Mouse (Mus musculus) forebrain, embryonic 12.5 days (tissue): ENCODE measurements around the gene Ccdc91. TPM values are rescaled to one million over a fixed set of nuclear protein-coding genes. Genes with fewer than 3 reads are reported as not detected.

Experiments
- ATAC-seq: fragments of 200-750 bp; cut with Nextera tagmentation; 2 replicates; pipeline ENCODE4 v1.8.0; 2017; ENCODE audit warnings: moderate TSS enrichment; ENCODE audit not compliant: low FRiP score
- H3K27ac ChIP-seq: fragments of 300-500 bp; sonication (generic); 2 replicates; pipeline ENCODE4 v1.5.1; 2016; ENCODE audit warnings: mild to moderate bottlenecking
- H3K27me3 ChIP-seq: fragments of 300-500 bp; sonication (generic); 2 replicates; pipeline ENCODE4 v1.6.1; 2016; ENCODE audit warnings: mild to moderate bottlenecking
- H3K36me3 ChIP-seq: fragments of 300-500 bp; sonication (generic); replicated peaks from 2 replicates; pipeline ENCODE4 v1.6.1; 2016; ENCODE audit warnings: mild to moderate bottlenecking
- H3K4me1 ChIP-seq: fragments of 300-500 bp; sonication (generic); 2 replicates; pipeline ENCODE4 v1.6.1; 2016
- H3K4me2 ChIP-seq: fragments of 300-500 bp; sonication (generic); 2 replicates; pipeline ENCODE4 v1.6.1; 2016; ENCODE audit warnings: mild to moderate bottlenecking, moderate library complexity
- H3K4me3 ChIP-seq: fragments of 300-500 bp; sonication (generic); replicated peaks from 2 replicates; pipeline ENCODE4 v1.5.1; 2016; ENCODE audit warnings: mild to moderate bottlenecking
- H3K9ac ChIP-seq: fragments of 300-500 bp; sonication (generic); 2 replicates; pipeline ENCODE4 v1.6.1; 2016; ENCODE audit warnings: mild to moderate bottlenecking
- H3K9me3 ChIP-seq: fragments of 300-500 bp; sonication (generic); 2 replicates; pipeline ENCODE4 v1.6.1; 2016
- WGBS: fragments of 180-500 bp; shearing (Covaris S2); methylation state at CpG from one replicate; pipeline ENCODE4 v1.1.7; 2016; 5-methylcytosine and 5-hydroxymethylcytosine counted together
- polyA plus RNA-seq: library from polyadenylated mRNA; unstranded; fragments of >200 nt; fragmentation: Nextera tagmentation; extraction: Ambion mirVana; gene quantifications from 2 replicates; pipeline ENCODE4 v1.2.1, GENCODE M21; 2016

Ccdc91 gene
- polyA plus RNA-seq, 1 experiment from 2014 or later, result 31.6 TPM

DNA sequence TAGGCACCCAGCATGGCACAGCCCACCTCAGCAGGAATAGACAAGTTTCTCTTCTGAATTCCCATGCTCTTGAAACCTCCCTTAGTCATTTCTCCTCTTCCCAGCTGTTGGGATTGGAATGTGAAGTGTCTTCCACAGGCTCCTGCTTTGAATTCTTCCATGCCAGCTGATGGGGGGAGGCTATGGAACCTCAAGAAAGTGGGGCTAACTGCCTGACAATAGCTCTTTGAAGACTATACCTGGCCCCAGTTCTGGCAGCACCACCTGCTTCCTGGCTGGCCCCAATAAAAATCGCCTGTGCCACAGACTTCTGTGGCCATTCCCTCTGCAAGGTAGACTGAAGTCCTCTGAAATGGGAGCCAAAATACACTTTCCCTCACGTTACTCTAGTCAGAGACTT lies 187.0 kb downstream of the Ccdc91 start:
- WGBS, result 66% methylated on average over 2 of the region's 2 CpGs
- Histone ChIP-seq H3K27me3 (no peaks in the 10 kb centered on the region), H3K27ac (no peak overlapping the region), H3K36me3 (no peaks in the 10 kb centered on the region), H3K4me2 (no peak overlapping the region), H3K9ac (no peak overlapping the region), H3K4me3 (no peak overlapping the region), H3K4me1 (no peaks in the 10 kb centered on the region), H3K9me3 (no peaks in the 10 kb centered on the region)
- no peak for ATAC-seq

DNA sequence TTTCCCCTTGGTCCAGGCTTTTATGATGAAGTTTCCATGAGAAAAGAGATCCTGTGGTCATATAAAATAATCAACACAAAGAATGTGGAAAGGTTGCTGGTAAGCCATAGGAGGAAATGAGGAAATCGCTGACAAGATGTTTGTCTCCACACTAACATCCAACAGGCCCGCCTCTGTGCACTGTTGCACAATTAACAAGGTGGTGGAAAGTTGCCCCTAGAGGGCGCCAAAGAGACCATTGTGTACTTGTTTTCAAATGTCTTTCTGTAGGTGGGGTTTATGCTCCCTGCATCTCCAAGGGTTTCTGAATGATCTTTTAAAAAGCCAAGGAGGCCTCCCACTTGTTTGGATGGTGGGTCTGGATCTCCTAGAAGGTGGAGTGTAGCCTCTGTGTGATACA lies 188.7 kb downstream of the Ccdc91 start:
- Histone ChIP-seq H3K4me1 (no peaks in the 10 kb centered on the region), H3K9ac (no peak overlapping the region), H3K36me3 (no peaks in the 10 kb centered on the region), H3K4me2 (no peak overlapping the region), H3K27me3 (no peaks in the 10 kb centered on the region), H3K27ac (no peak overlapping the region), H3K9me3 (no peaks in the 10 kb centered on the region), H3K4me3 (no peak overlapping the region)
- 56% methylated on average over 3 of the region's 3 CpGs for WGBS
- no peak for ATAC-seq

DNA sequence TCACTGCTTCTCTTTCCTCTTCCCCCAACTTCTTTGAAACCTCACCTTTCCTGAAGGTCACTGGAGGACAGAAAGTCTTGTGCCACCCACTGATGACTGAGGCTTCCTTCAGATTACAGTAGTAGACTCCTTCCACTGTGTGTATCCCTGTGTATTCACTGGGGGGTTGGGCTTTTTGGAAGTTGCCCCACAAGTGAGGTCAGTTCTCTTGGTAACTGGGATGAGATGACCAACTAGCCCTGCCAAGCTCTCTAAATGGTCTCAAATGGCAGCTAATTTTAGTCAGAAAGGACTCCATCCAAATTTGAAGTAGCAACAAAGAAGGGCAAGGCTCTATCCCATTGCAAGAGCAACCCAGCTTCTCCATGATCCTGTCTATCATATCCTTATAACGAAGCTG lies 195.7 kb downstream of the Ccdc91 start:
- ATAC-seq, result no peak
- no peak overlapping the region for H3K4me3 ChIP-seq
- H3K27me3 ChIP-seq, result no peaks in the 10 kb centered on the region
- no peaks in the 10 kb centered on the region for H3K4me1 ChIP-seq
- no peak overlapping the region for H3K27ac ChIP-seq
- no peaks in the 10 kb centered on the region for H3K9me3 ChIP-seq
- H3K4me2 ChIP-seq, result no peak overlapping the region
- WGBS, result 93% methylated on average over 1 of the region's 1 CpGs
- H3K36me3 ChIP-seq, result no peaks in the 10 kb centered on the region
- no peak overlapping the region for H3K9ac ChIP-seq

DNA sequence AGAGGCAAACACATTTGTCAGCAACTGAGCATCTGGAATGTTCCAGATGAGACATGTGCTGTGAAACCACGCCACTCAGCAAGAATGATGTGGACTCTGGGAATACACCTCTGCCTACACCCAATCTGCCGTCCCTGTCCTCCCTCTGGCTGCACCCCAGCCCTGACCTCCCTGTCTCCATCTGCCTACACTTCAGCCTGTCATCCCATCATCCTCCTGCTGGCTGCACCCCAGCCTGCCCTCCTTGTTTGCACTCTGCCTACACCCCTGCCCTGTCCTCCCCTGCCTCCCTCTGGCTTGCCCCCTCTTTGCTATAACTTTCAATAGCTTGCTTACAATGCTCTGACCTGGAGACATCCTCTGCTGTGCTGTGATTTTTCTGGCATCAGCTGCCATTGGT lies 196.9 kb downstream of the Ccdc91 start:
- 85% methylated on average over 2 of the region's 2 CpGs for WGBS
- Histone ChIP-seq H3K4me1 (no peaks in the 10 kb centered on the region), H3K27me3 (no peaks in the 10 kb centered on the region), H3K36me3 (no peaks in the 10 kb centered on the region), H3K4me2 (no peak overlapping the region), H3K27ac (no peak overlapping the region), H3K4me3 (no peak overlapping the region), H3K9ac (no peak overlapping the region), H3K9me3 (no peaks in the 10 kb centered on the region)
- ATAC-seq, result no peak

DNA sequence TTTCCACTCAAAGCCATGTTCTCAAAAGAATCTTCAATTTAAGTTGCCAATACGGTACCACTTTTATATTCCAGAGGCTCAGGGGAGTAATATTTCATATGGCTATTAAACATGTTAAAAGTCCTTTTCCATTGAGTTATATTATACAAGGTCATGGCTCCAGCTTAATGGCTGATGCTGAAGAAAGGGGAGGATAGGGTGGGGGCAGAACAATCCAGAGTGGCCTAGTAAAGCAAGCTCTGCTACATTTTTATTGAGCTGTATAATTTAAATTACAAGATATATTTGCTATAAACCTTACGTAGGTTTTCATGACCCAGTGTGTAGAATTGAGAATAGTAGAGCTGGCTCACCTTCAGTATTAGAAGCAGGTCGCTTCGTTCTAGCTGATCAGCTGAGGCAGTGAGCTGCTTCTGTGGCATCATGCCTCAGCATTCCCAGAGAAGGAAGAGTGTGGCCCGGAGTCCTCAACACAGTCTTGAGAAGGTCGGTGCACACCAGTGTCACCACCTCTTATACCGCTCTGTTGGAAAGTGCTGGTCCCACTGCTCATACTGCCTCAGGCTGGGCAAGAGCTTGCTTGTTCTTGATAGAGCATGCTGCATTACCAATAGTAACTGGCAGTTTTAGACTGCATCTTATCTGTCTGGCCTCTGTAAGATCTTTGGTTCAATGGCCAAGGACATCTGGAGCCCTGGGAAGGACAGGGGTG lies 199.6 kb downstream of the Ccdc91 start:
- no peaks in the 10 kb centered on the region for H3K9me3 ChIP-seq
- no peaks in the 10 kb centered on the region for H3K27me3 ChIP-seq
- H3K4me1 ChIP-seq, result no peaks in the 10 kb centered on the region
- H3K9ac ChIP-seq, result no peak overlapping the region
- H3K27ac ChIP-seq, result no peak overlapping the region
- H3K4me2 ChIP-seq, result no peak overlapping the region
- WGBS, result 88% methylated on average over 7 of the region's 7 CpGs
- H3K36me3 ChIP-seq, result no peaks in the 10 kb centered on the region
- ATAC-seq, result no peak
- no peak overlapping the region for H3K4me3 ChIP-seq

DNA sequence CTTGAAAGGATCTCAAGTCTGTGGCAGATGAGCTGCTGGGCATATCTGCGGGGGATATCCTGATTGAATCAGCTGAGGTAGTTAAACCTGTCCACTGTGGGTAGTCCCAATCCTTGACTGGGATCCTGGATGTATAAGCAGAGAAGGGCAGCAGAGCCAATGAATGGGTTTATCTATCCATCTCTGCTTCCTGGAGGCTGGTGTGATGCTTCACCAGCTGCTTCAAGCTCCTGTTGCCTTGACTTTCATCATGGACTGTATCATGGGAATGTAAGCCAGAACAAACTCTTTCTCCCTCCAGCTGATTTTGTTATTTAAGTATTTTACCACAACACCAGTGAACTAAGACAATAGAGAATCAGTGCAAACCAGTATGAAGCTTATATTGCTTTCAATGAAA lies 200.6 kb downstream of the Ccdc91 start:
- Histone ChIP-seq H3K4me2 (no peak overlapping the region), H3K4me1 (no peaks in the 10 kb centered on the region)
- 92% methylated on average over 1 of the region's 1 CpGs for WGBS

More for the DNA sequence above, 200.6 kb downstream of the Ccdc91 start:
- H3K27ac ChIP-seq, result no peak overlapping the region
- H3K36me3 ChIP-seq, result no peaks in the 10 kb centered on the region
- no peak overlapping the region for H3K4me3 ChIP-seq
- no peaks in the 10 kb centered on the region for H3K9me3 ChIP-seq
- H3K27me3 ChIP-seq, result no peaks in the 10 kb centered on the region
- no peak overlapping the region for H3K9ac ChIP-seq
- ATAC-seq, result no peak

Other genes with a start within 250 kb of the Ccdc91 start
- gene Pthlh, start 211.6 kb upstream of the Ccdc91 start, polyA plus RNA-seq, result 2.8 and 3.4 TPM in 2 replicates